Mouse (Mus musculus): ENCODE results near the gene Chd4.
"Not testable (repeated sequence)": the region's sequence is repeated elsewhere in the genome, so short reads cannot be mapped to it uniquely, and the experiment has no call there.

The Chd4 gene

DNA sequence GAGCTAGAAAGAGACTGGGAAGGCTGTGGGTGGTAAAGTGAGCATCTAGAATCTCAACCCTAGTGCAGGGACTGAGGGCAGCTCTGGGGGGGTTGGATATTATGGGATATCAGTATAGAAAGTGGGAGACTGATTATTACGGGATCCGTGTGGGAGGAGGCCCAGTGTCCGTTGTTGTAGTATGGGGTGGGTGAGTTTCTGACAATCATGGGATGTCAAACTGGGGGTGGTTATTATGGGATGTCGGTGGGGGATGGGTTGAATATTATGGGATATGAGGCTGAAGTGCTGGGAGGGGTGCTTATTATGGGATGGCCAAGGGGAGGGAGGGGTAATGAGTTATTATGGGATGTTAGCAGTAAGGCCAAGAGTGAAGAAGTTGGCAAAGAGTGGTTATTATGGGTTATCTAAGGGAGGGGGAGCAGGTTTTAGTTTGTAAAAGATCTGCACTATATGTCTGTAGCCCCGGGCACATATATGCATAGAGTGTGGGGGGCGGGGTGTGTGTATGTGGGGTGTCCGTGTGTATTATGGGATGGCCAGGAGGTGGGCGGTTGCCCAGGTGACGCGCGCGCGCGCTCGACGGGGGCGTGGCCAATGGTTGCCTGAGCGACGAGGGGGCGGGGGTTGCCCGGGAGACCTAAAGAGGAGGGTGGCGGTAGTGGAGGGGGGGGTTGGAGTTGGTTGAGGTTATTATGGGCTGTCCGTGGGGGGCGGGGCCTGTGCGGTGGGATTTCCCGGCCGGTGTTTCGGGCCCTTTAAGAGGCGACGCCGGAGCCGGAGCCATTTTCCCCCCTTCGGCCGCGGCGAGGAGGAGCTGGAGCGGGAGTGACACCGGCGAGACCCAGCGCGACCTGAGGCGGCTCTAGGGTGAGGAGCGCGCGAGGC, at the start of gene Chd4:
Gene Chd4, plus strand, starts transcription at position 591 of the 888 bp plus-strand sequence.
- peak; percentile 94 for DNase-seq

DNA sequence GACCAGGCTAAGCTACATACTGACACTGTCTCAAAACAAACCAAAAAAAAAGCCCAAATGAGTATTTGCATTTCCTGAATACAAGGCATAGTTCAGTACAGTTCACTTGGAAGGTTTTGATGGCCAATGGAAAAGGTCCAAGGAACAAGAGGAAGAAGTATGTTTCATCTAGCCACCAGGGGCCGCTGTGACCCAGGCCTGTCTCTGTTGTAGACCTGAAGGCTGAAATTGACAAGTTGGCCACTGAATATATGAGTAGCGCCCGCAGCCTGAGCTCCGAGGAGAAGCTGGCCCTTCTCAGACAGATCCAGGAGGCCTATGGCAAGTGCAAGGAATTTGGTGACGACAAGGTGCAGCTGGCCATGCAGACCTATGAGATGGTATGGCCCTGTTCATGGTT, 49.1 kb upstream of the Chd4 start:
- peak; percentile 65 to 73 for DNase-seq

DNA sequence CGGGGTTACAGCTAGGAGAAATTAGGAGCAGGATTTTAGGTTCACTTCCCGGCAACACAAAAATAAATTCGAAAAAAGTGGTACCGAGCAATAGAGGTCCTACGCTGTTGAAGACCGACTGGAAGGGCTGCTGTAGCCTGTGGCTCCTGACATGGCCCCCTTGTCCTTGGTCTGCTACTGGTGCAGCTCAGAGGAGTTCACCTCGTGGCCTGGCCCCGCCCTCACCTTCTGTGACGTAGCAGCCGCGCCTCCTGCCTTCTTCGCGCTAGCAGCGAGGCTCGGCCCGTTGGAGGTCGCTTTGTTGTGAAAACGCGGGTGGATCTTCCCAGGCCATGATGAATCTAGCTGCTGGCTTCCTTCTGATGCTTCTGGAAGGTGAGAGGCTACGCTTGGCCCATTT, 46.1 kb upstream of the Chd4 start, which contains the start of gene Acrbp:
Gene Acrbp, plus strand, starts transcription at position 12 of the 400 bp plus-strand sequence.
- DNase-seq, result no peak

- DNase-seq, result peak in 1 of 2 experiments; percentile 36
Measured at GRCm38 (mm10) chr6:125051237-125051636, 44.5 kb upstream of the Chd4 start.

- DNase-seq, result no peak
Measured at GRCm38 (mm10) chr6:125061493-125061892, 34.3 kb upstream of the Chd4 start.

DNA sequence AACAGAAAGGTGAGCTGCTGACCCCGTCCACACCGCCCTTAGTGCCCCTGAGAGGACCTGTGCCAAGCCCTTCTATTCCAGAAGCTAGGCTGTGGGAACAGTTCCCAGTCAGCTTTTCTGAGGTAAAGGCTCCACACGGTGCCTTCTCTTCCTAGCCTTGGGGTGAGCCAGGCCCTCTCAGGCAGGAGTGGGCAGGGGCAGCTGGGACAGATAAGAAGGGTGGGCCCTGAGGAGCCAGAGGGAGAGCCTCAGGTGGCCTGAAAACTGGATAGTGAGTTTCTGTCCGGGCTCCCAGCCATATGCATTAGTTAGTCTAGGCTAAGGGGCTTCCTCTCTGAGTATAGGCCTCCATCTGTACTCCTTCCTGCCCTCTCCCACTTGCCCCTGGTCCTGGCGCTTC, 33.3 kb upstream of the Chd4 start:
- DNase-seq, result no peak

DNA sequence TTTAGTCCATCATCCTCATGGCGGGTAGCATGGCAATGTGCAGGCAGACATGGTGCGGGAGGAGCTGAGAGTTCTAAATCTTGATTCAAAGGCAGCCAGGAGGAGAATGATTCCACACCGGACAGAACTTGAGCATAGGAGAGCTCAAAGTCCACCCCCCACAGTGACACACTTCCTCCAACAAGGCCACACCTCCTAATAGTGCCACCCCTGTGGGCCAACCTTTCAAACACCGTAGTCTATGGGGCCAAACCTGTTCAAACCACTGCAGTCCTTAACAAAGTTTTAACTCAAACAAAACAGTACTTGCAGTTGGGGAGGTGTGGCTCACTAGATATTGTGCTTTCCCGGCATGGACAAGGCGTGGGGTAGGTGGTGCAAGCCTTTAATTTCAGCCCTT, 31.9 kb upstream of the Chd4 start:
- DNase-seq, result no peak

DNA sequence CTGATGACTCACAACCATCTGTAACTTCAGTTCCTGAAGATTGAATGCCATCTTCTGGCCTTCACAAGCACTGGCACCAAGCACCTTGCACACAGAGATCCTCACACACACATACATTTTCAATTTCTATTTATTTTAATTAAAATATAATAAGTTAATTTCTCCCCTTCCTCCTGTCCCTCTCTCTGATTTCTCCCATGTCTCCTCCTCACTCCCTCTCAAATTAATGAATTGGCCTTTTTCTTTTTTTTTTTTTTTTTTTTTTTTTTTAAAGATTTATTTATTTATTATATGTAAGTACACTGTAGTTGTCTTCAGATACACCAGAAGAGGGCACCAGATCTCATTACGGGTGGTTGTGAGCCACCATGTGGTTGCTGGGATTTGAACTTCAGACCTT, 30.6 kb upstream of the Chd4 start:
- not testable (repeated sequence) for DNase-seq

GRCm38 (mm10) chr6:125067571-125067995, 28.2 kb upstream of the Chd4 start, which contains the start of gene Lpar5:
Gene Lpar5 (plus strand): TSS chr6:125067920.
- DNase-seq, result no peak

- peak; percentile 66 to 74 for DNase-seq
Measured at GRCm38 (mm10) chr6:125071170-125071895, 24.4 kb upstream of the Chd4 start.

DNA sequence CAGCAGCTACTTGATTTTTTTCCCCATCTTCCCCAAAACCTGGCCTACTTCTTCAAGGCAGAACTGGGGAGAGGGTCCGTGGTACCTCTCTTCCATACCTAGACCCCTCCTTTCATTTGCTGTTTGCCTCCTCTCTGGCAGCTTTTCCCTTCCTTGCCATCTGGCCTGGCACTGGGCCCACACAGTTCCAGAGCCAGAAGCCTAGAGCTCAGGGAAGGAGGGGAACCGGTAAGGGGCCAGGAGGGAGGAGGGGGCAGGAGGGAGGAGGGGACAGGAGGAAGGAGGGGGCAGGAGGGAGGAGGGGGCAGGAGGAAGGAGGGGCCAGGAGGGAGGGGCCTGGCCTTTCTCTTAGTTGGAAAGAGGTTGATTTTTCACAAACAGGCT, 23.9 kb upstream of the Chd4 start:
- DNase-seq, result peak; percentile 64 to 70

- peak; percentile 32 to 36 for DNase-seq
Measured at GRCm38 (mm10) chr6:125073825-125074224, 22.0 kb upstream of the Chd4 start.

- no peak for DNase-seq
Measured at GRCm38 (mm10) chr6:125081394-125081793, 14.4 kb upstream of the Chd4 start.

DNA sequence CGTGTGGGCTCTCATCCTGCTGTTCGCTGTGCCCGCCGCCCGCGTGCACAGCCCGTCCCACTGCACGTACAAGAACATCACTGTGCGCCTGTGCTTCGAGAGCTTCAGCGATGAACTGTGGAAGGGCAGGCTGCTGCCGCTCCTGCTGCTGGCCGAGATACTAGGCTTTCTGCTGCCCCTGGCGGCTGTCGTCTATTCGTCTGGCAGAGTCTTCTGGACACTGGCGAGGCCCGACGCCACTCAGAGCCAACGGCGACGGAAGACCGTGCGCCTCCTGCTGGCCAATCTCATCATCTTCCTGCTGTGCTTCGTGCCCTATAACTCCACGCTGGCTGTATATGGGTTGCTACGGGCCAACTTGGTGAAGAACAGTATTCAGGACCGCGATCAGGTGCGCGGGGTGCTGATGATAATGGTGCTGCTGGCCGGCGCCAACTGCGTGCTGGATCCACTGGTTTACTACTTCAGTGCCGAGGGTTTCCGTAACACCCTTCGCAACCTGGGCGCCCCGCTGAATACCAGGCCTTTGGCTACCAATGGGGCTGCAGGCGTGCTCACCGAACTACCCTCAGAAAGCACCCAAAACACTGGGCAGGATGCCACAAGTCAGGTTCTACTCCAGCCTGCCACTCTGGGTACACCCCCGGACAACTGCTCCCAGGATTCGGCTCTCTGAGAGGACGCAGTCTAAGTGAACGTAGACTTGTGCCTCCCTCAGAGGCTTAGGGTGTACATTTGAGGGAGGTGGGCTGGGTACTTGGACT, 13.8 kb upstream of the Chd4 start:
- DNase-seq, result no peak

- DNase-seq, result no peak
Measured at GRCm38 (mm10) chr6:125082801-125083386, 12.9 kb upstream of the Chd4 start.

- peak; percentile 59 for DNase-seq
Measured at GRCm38 (mm10) chr6:125084424-125084823, 11.4 kb upstream of the Chd4 start.

- no peak for DNase-seq
Measured at GRCm38 (mm10) chr6:125087937-125088336, 7.8 kb upstream of the Chd4 start.

DNA sequence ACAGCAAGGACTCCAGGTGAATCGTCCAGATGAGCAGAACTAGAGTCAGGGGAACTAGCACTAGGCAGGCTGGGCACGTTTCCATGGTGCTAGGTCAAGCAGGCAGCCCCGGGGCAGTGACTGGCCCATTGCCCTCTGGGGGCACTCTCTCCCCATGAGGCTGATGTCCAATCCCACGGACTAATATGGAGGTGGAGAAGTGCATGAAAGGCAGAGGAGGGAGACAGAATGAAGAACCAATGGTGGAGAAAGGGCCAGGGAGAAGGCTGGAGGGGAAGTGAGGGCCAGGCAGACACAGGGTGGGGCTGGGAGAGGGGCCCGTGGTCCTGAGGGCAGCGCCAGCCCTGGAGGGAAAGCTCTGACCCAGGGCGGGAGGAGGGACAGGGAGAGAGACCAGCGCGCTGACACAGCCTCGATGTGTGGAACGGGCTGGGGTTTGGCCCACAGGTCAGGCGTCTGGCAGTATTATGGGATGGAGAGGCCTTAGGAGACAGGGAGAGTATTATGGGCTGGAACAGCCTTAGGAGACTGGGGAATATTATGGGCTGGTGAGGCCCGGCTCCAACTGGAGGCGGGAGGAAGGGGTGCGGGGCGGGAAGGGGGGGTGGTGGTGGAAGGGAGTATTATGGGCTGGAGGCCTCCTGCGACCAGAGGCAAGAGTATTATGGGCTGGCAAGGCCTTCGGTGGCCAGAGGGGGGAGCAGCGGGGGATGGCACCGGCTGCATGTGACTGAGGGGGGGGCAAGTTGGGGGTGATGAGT, 7.0 kb upstream of the Chd4 start:
- DNase-seq, result peak; percentile 42 to 66

GRCm38 (mm10) chr6:125089521-125090321, 6.1 kb upstream of the Chd4 start:
- peak; percentile 76 to 87 for DNase-seq

- no peak for DNase-seq
Measured at GRCm38 (mm10) chr6:125090341-125091085, 5.3 kb upstream of the Chd4 start.
